Mouse (Mus musculus): ENCODE data around the gene Ptn. TPM values are rescaled to one million over a fixed set of nuclear protein-coding genes. Genes with fewer than 3 reads are reported as not detected.

Gene Ptn
- polyA plus RNA-seq, 1 experiment from 2014 or later = 545 TPM

DNA sequence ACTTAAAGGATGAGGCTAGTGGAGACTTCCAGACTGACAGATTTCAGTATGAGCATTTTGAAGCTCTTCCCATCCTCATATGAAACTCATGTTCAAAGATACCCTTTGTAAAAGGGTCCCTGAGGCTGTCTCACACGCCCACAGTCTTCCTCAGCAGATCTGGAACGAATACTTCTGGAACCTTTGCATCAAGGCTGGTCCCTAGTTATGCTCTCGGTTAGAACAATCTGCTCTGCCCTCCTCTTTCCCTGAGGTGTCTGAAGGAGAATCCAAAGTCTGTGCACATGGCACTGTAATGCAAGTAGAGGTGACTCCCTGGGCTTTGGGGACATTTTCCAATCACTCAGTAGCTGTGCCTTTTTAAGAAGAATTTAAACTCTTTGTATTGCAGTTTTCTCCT lies 25.3 kb upstream of the Ptn start:
- Histone ChIP-seq H3K36me3 (ENCODE audit: poor library complexity, severe bottlenecking) (no peaks in the 10 kb centered on the region), H3K4me3 (no peak overlapping the region), H3K9me3 (replicated peaks) (no peaks in the 10 kb centered on the region), H3K4me2 (no peak overlapping the region), H3K9ac (no peak overlapping the region), H3K4me1 (peaks cover 11% of the 10 kb centered on the region), H3K27ac (no peak overlapping the region), H3K27me3 (no peaks in the 10 kb centered on the region)
- WGBS = 84% methylated on average over 3 of the region's 3 CpGs
- no peak for ATAC-seq

DNA sequence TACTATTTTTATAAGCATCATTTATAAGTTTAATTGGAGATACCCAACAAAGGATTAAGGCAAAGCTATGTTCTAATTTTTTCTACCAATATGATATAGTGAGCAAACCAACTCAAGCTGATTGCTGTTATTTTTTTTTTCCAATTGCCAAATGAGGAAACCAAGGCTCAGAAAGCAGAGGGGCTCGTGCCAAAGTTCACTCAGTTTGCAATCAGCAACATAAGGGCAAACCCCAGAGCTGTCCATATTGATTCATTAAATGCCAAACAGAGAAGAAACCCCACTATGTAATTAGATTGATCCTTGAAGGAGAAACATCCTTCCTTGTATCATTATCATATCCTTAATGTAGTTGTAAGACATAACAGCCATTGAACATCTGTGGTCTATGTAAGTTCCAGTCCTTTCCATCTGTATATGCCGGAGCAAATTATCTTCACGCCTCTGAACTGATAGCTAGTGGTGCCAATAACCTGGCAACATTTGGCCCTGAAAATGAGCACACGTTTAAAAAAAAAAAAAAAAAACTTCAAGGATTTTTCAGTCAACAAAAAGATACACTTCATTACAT lies 24.8 kb upstream of the Ptn start:
- peak; percentile 81 for ATAC-seq
- WGBS = 71% methylated on average over 4 of the region's 4 CpGs

DNA sequence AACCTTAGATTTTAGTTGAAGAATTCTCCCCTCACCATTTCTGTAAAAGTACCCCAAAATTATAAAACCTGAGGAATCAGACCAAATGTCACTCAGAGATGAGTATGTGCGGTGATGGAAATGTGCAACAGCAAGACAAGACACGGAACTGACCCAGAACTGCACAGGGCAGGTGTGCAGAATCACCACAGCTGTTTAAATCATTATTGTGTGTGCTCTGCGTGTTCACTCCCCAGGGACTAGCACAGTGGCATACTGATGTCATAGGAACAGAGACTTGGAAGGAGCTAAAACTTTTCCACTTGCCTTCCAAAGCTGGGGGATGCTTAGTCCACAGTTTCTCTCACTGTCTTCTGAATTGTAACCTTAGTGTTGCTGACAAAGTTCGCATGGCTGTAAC lies 22.7 kb upstream of the Ptn start:
- 86% methylated on average over 4 of the region's 4 CpGs for WGBS
- H3K27me3 ChIP-seq = no peaks in the 10 kb centered on the region
- H3K27ac ChIP-seq = no peak overlapping the region
- no peak overlapping the region for H3K4me3 ChIP-seq
- peaks cover 11% of the 10 kb centered on the region for H3K4me1 ChIP-seq
- H3K4me2 ChIP-seq = no peak overlapping the region
- no peaks in the 10 kb centered on the region for H3K36me3 ChIP-seq (ENCODE audit: poor library complexity, severe bottlenecking)
- no peak for ATAC-seq
- no peak overlapping the region for H3K9ac ChIP-seq
- H3K9me3 ChIP-seq (replicated peaks) = no peaks in the 10 kb centered on the region

More for the DNA sequence above, 24.8 kb upstream of the Ptn start:
- Histone ChIP-seq H3K27me3 (no peaks in the 10 kb centered on the region), H3K27ac (no peak overlapping the region), H3K9me3 (replicated peaks) (no peaks in the 10 kb centered on the region), H3K4me1 (peaks cover 11% of the 10 kb centered on the region), H3K4me3 (no peak overlapping the region), H3K36me3 (ENCODE audit: poor library complexity, severe bottlenecking) (no peaks in the 10 kb centered on the region), H3K4me2 (no peak overlapping the region), H3K9ac (no peak overlapping the region)

DNA sequence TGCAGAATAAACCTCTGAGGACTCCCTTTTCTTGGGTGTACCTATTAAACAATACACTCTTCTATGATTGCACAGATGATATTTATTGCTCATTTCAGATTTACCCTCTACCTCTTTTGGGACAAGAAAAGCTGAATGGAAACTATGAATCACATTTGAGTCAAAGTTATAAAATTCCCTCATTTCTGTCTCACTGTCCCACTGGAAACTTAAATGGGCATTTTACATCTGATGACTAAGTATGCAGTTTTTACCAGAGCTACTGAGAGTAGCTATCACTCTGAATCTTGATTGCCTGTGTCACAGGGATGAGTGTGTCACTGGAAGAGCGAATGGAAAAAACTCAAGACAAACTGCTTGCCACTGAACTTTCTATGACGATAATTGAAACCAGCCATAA lies 22.2 kb upstream of the Ptn start:
- no peak overlapping the region for H3K4me2 ChIP-seq
- WGBS = 90% methylated on average over 2 of the region's 2 CpGs
- H3K27ac ChIP-seq = no peak overlapping the region
- H3K36me3 ChIP-seq (ENCODE audit: poor library complexity, severe bottlenecking) = no peaks in the 10 kb centered on the region
- H3K4me1 ChIP-seq = peaks cover 11% of the 10 kb centered on the region
- no peaks in the 10 kb centered on the region for H3K27me3 ChIP-seq
- H3K4me3 ChIP-seq = no peak overlapping the region
- H3K9me3 ChIP-seq (replicated peaks) = no peaks in the 10 kb centered on the region
- no peak overlapping the region for H3K9ac ChIP-seq
- ATAC-seq = no peak

DNA sequence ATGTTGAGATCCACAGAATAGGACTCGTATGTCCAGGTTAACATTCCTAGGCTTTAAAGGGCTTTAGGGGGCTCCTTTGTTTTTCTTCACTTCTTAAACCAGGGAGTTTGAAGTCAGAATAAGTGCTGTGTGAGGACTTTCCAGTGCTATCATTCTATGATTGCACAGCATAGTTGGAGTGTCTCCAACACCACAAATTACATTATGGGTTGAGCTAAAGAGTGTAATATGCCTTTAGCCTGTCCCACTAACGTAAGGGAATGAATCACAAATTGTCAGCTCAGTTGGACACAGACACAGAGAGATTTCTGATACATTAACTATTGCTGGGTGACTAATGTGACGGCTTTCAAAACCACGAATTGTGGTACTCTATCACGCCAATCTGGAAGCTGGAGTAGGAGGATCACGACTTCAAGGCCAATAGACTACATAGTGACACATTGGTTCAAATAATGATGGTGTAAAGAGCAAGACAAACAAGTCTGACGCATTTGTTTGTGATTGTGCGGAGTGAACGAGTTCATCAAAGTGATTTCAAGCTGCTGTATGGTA lies 20.4 kb upstream of the Ptn start:
- Histone ChIP-seq H3K36me3 (ENCODE audit: poor library complexity, severe bottlenecking) (no peaks in the 10 kb centered on the region), H3K27ac (no peak overlapping the region), H3K27me3 (no peaks in the 10 kb centered on the region), H3K4me3 (no peak overlapping the region), H3K4me2 (no peak overlapping the region), H3K9ac (no peak overlapping the region), H3K4me1 (0 out of 2 replicates have a peak, but pooled peaks cover 2% of the 10 kb centered on the region), H3K9me3 (replicated peaks) (no peaks in the 10 kb centered on the region)
- no peak for ATAC-seq
- 84% methylated on average over 9 of the region's 9 CpGs for WGBS

DNA sequence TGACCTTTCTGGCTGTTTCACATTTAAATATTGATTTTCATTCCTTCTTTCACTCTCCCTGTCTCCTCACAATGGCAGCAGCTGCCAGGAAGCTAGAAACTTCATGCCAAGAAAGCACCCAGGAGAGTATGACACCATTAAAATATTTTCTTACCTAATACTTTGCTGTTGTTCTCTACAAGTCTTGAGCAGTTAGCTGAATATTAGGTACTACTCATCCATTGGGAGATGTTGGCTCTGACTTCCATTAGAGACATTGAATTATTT lies 9.7 kb upstream of the Ptn start:
- H3K9me3 ChIP-seq (replicated peaks) = no peaks in the 10 kb centered on the region

DNA sequence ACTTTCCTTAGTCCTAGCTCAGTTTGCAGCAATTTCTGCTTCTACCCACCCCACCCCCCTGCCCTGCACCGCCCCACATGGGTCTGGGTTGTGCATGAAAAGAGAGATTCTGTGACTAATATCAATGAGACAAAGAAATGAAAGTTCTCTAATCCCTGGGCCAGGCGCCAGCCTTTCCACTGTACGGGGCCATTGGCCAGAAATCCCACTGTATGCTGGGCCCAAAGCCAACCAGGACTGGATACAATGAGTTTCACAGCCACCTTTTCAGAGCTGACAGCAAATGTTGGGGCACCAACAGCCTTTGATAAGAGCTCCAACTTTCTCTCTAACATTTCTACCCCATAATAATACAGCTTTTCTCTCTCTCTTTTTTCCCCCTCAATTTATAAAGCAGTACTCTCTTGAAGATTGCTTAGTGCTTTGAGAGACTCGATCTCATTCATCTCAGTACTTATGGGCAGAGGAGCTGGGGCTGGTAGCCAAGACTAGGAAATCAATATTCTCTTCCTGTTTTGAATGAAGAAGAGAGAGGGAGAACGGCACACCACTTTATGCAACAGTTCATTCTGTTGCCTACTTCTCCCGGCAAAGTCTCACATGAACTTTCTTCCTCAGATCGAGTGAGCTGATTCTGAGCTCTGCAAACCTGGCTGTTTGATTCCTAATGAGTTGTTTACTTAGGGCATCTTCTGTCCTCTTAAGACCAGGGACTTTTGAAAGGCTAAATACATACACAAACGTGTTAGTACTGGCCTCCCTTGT lies 9.2 kb upstream of the Ptn start:
- peak overlapping the region; percentile 28 for H3K4me2 ChIP-seq
- ATAC-seq = peak; percentile 96
- WGBS = 13% methylated on average over 8 of the region's 8 CpGs

More for the DNA sequence above, 9.7 kb upstream of the Ptn start:
- H3K4me3 ChIP-seq = no peak overlapping the region
- H3K36me3 ChIP-seq (ENCODE audit: poor library complexity, severe bottlenecking) = no peaks in the 10 kb centered on the region
- peak overlapping the region; percentile 78 for H3K27ac ChIP-seq
- H3K27me3 ChIP-seq = no peaks in the 10 kb centered on the region
- peak; percentile 11; the same call in 1 of the 2 replicates for ATAC-seq
- peaks cover 32% of the 10 kb centered on the region for H3K4me1 ChIP-seq
- peak overlapping the region; percentile 28 for H3K4me2 ChIP-seq
- no peak overlapping the region for H3K9ac ChIP-seq

DNA sequence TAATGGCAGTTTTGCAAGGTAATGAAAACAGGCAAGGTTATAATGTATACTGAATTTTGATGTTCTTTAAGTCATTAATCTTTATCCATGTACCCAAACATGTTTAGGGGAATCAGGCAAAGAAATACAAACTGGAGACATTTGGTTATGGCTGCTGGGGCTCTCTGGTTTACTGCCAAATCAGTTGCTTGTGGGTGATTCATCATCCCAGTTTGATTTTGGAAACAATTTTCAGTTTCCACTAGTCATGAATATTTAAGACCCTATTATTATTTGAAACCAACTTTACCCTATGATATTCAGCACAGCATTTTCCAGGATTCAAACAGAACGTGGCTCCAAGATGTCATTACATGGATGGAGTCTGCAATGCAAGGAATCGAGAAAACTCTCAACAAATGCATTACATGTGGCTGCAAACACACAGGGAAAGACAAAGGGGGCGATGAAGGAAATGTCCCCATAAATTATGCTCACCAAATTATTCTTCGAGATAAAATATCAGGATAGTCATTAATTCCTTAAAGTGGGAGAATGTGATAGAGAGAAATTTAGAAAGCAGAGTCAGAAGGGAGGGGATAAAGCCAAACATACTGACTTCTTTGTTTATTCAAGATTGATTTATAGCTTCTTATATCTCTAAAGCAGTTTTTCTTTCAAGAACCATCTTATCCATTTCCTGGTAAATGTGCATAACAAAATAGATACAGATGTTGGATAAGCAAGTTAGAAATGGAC lies 8.4 kb upstream of the Ptn start:
- H3K4me3 ChIP-seq = no peak overlapping the region
- peak overlapping the region; percentile 41 for H3K27ac ChIP-seq
- no peak overlapping the region for H3K9ac ChIP-seq
- peaks cover 32% of the 10 kb centered on the region for H3K4me1 ChIP-seq
- 0 out of 2 replicates have a peak, but pooled peaks have one; percentile 3 for ATAC-seq
- WGBS = 58% methylated on average over 4 of the region's 4 CpGs
- H3K9me3 ChIP-seq (replicated peaks) = no peaks in the 10 kb centered on the region
- no peak overlapping the region for H3K4me2 ChIP-seq
- H3K36me3 ChIP-seq (ENCODE audit: poor library complexity, severe bottlenecking) = no peaks in the 10 kb centered on the region
- no peaks in the 10 kb centered on the region for H3K27me3 ChIP-seq

More for the DNA sequence above, 9.2 kb upstream of the Ptn start:
- Histone ChIP-seq H3K4me3 (no peak overlapping the region), H3K9me3 (replicated peaks) (no peaks in the 10 kb centered on the region), H3K36me3 (ENCODE audit: poor library complexity, severe bottlenecking) (no peaks in the 10 kb centered on the region), H3K27me3 (no peaks in the 10 kb centered on the region), H3K4me1 (peaks cover 32% of the 10 kb centered on the region), H3K27ac (peak overlapping the region; percentile 78), H3K9ac (no peak overlapping the region)

DNA sequence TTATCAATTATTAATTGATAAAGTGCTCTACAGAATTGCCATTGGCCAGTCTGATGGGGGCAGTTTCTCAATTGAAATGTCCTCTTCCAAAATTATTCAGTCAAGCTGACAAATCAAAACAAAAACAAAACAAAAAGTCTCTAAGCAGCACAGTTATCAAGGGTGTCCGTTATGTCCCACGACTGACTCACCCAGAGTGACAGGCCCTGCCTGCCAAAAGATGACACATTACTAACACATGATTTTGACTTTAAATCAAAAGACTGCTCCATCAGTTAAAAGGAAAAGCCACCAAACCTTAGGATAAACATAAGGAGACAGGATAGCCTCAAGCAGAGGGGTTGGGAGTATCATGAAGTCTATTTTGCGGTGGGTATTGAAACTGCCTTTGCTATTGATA lies 6.6 kb upstream of the Ptn start:
- no peaks in the 10 kb centered on the region for H3K36me3 ChIP-seq (ENCODE audit: poor library complexity, severe bottlenecking)
- no peak for ATAC-seq
- peaks cover 32% of the 10 kb centered on the region for H3K4me1 ChIP-seq
- no peaks in the 10 kb centered on the region for H3K9me3 ChIP-seq (replicated peaks)
- no peak overlapping the region for H3K27ac ChIP-seq
- no peak overlapping the region for H3K4me2 ChIP-seq
- H3K27me3 ChIP-seq = no peaks in the 10 kb centered on the region
- WGBS = 91% methylated on average over 3 of the region's 3 CpGs
- no peak overlapping the region for H3K9ac ChIP-seq
- H3K4me3 ChIP-seq = no peak overlapping the region

DNA sequence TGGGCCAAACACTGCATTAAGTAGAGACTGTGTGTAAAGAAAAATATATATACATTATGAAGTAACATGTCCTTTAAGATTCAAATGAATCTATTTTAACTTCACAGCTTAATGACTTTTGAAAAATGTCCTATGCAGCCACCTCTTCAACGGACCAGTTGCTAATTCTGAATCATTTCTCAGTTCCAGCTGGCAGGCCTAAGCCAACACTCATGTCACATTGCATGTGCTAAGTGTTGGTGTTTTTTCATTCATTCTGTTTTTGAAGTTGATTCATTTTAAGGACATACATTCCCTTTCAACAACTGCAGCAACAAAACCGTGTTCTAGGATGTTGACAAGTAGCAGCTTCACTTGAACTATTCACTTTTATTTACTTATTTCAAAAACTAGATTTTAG lies 6.0 kb upstream of the Ptn start:
- no peak overlapping the region for H3K9ac ChIP-seq
- no peaks in the 10 kb centered on the region for H3K27me3 ChIP-seq
- H3K4me2 ChIP-seq = no peak overlapping the region
- ATAC-seq = no peak
- peaks cover 36% of the 10 kb centered on the region for H3K4me1 ChIP-seq
- no peaks in the 10 kb centered on the region for H3K36me3 ChIP-seq (ENCODE audit: poor library complexity, severe bottlenecking)
- 86% methylated on average over 2 of the region's 2 CpGs for WGBS
- no peak overlapping the region for H3K27ac ChIP-seq
- H3K9me3 ChIP-seq (replicated peaks) = no peaks in the 10 kb centered on the region
- H3K4me3 ChIP-seq = no peak overlapping the region

DNA sequence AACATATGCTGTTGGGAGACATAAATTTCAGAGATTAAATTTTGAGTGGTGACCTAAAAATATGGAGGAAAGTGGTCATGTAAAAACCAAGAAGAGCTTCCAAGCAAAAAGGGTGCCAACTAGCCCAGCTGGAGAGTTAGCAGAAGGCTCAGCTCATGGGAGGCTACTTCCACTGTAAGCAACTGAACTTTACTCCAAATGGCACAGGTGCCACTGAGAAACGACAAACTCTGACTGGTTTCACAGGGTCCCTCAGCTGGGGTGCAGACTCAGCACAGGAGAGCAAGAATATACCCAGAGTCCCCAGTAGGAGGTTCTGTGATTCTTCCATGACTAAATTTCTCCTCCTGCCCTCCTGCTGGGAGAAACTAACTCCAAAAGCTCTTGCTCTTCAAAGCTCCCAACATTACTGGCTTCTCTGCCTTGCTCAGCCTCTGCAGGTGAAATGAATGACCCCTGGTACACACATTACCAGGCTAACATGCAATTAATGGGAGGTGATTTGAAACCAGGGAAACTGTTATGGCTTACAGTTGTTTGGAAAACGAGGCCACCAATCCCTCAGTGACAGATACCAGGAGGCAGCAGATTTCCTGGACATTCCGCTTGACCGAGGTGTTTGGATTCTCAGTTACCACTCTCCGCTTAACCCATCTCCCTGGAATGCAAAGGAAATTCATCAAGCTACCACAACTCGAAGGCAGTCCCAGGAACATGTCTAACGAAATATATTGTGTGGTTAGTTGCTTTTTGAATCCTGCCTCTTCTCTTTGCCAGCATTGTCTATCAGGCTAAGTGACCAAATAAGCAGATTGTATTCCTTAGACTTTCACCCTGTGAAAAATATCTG lies 2.9 kb upstream of the Ptn start:
- Histone ChIP-seq H3K27ac (no peak overlapping the region), H3K9ac (no peak overlapping the region), H3K4me1 (peaks cover 37% of the 10 kb centered on the region), H3K9me3 (replicated peaks) (no peaks in the 10 kb centered on the region), H3K4me3 (no peak overlapping the region), H3K27me3 (no peaks in the 10 kb centered on the region), H3K4me2 (no peak overlapping the region), H3K36me3 (ENCODE audit: poor library complexity, severe bottlenecking) (no peaks in the 10 kb centered on the region)
- ATAC-seq = no peak
- WGBS = 84% methylated on average over 7 of the region's 7 CpGs

Measured in forebrain, embryonic 13.5 days (tissue).